Mouse (Mus musculus) hindbrain, embryonic 16.5 days (tissue): ENCODE measurements around the gene Rab4b. TPM values are rescaled to one million over a fixed set of nuclear protein-coding genes. Genes with fewer than 3 reads are reported as not detected.

Source experiments
- ATAC-seq: fragments of 200-750 bp; cut with Nextera tagmentation; 2 replicates; pipeline ENCODE4 v1.8.0; 2017; ENCODE audit warnings: moderate TSS enrichment, moderate library complexity
- H3K27ac ChIP-seq: fragments of 300-500 bp; sonication (generic); 2 replicates; pipeline ENCODE4 v1.5.1; 2014; ENCODE audit warnings: low read depth, mild to moderate bottlenecking, control low read depth, low read length, moderate library complexity
- H3K27me3 ChIP-seq: fragments of 300-500 bp; sonication (generic); replicated peaks from 2 replicates; pipeline ENCODE4 v1.6.1; 2014; ENCODE audit warnings: low read length; ENCODE audit not compliant: control insufficient read depth, insufficient read depth
- H3K36me3 ChIP-seq: fragments of 300-500 bp; sonication (generic); 2 replicates; pipeline ENCODE4 v1.6.1; 2014; ENCODE audit warnings: mild to moderate bottlenecking, low read length, moderate library complexity, mixed read lengths; ENCODE audit not compliant: control insufficient read depth, insufficient read depth
- H3K4me1 ChIP-seq: fragments of 300-500 bp; sonication (generic); 2 replicates; pipeline ENCODE4 v1.6.1; 2014; ENCODE audit warnings: low read depth, low read length; ENCODE audit not compliant: control insufficient read depth, insufficient read depth
- H3K4me2 ChIP-seq: fragments of 300-500 bp; sonication (generic); 2 replicates; pipeline ENCODE4 v1.6.1; 2014; ENCODE audit warnings: mild to moderate bottlenecking, low read length, control low read depth, moderate library complexity
- H3K4me3 ChIP-seq: fragments of 300-500 bp; sonication (generic); 2 replicates; pipeline ENCODE4 v1.5.1; 2014; ENCODE audit warnings: mild to moderate bottlenecking, low read length, control low read depth, moderate library complexity
- H3K9ac ChIP-seq: fragments of 300-500 bp; sonication (generic); 2 replicates; pipeline ENCODE4 v1.6.1; 2014; ENCODE audit warnings: low read depth, mild to moderate bottlenecking, control low read depth, low read length, moderate library complexity
- H3K9me3 ChIP-seq: fragments of 300-500 bp; sonication (generic); 2 replicates; pipeline ENCODE4 v1.6.1; 2014; ENCODE audit warnings: mild to moderate bottlenecking, low read length, moderate library complexity; ENCODE audit not compliant: control insufficient read depth
- WGBS: fragments of 180-500 bp; shearing (Covaris S2); extraction: QIAGEN DNeasy Blood & Tissue Kit; methylation state at CpG from one replicate; pipeline ENCODE4 v1.1.7; 2014; 5-methylcytosine and 5-hydroxymethylcytosine counted together
- polyA plus RNA-seq: library from polyadenylated mRNA; unstranded; fragments of >200 nt; fragmentation: Nextera tagmentation; extraction: Ambion mirVana; gene quantifications from 2 replicates; pipeline ENCODE4 v1.2.1, GENCODE M21; 2015

Gene Rab4b
- polyA plus RNA-seq = 112 and 118 TPM in 2 replicates

DNA sequence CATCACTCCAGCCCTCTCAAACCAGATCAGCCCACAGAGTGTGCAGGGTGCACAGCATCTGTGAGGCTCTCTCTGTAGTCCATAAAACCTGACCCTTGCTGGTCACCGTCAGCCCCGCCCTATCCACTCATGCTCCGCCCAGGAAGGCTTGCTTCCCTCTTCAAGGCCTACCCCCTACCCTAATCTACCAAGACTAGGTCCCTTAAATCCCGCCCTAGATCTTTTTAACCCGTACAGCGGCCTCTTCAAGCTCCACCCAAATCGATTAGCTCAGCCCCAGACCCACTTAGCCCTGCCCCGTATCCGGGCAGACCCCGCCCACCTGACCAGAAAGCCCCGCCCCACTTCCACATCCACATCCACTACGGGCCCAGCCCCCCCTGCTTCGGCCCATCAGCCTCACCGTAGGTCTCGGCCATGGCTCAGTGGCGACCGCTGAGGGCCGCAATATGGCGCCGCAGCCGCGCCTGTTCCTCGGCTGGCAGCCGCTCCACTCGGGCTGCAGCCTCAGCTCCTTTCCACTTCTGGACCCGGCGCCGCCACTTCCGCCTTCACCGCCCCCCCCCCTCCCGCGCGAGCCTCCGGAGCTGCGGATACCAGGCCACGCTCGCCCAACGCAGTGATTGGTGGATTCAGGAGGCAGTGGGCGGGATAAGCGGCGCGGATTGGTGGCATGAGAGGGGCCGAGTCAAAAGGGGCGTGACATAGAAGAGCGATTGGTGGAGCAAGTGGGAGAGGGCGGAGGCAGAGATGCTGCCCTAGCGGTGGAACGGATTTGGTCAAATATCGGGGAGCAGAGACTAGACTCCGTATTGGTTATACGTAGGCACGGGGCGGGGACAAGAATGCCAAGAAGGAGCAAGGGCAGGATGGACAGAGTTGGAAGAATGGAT, at the start of gene Rab4b:
Rab4b (minus strand) TSS at position 573 of the 893 bp plus-strand sequence.
- H3K4me3 ChIP-seq = peak within 1 kb of the TSS; percentile 77
- ATAC-seq = peak; percentile 98
- H3K27ac ChIP-seq = peak within 1 kb of the TSS; percentile 95
- under 1% methylated on average over 46 of the region's 53 CpGs for WGBS
- no peaks in the 10 kb centered on the region for H3K27me3 ChIP-seq
- H3K9me3 ChIP-seq = no peaks in the 10 kb centered on the region
- peaks cover 7% of the 10 kb centered on the region; the same call in 1 of the 2 replicates for H3K36me3 ChIP-seq
- peaks cover 9% of the 10 kb centered on the region for H3K4me1 ChIP-seq
- H3K4me2 ChIP-seq = peak within 1 kb of the TSS; percentile 56
- peak within 1 kb of the TSS; percentile 79 for H3K9ac ChIP-seq

DNA sequence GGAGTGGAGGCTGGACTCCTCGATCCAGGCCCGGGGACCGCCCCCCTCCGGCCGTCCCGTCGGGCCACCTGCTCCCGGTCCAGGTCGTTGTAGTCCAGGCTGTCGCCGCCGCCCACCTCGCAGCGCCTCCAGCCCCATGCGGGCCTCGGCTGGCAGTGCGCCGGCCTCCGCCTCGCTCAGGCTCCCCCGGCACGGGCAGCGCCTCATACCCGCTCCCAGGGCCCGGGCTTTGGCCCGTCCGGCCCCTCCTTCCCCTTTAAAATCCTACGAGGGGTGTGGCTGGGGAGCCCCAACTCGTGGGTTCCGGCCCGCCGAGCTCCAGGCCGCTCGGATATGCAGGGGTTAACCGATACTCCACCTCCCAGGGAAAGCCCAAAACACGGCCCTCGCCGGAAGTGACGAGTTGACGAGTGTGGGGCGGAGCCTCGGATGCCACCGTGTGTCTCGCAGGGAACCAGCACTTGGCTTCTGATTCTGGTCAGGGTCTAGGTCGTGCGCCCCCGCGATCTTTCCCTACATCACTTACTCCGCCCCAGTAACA, 49.7 kb upstream of the Rab4b start, which contains the start of gene Itpkc:
Itpkc (minus strand) TSS at position 381 of the 541 bp plus-strand sequence.
- ATAC-seq = peak; percentile 86
- H3K4me3 ChIP-seq = peak within 1 kb of the TSS; percentile 82
- peaks cover 44% of the 10 kb centered on the region for H3K4me1 ChIP-seq
- H3K27me3 ChIP-seq = no peaks in the 10 kb centered on the region
- H3K9ac ChIP-seq = peak within 1 kb of the TSS; percentile 95
- 0% methylated on average over 47 of the region's 49 CpGs for WGBS
- peak within 1 kb of the TSS; percentile 88 for H3K27ac ChIP-seq
- H3K4me2 ChIP-seq = peak within 1 kb of the TSS; percentile 77
- H3K36me3 ChIP-seq = no peaks in the 10 kb centered on the region
- no peaks in the 10 kb centered on the region for H3K9me3 ChIP-seq

DNA sequence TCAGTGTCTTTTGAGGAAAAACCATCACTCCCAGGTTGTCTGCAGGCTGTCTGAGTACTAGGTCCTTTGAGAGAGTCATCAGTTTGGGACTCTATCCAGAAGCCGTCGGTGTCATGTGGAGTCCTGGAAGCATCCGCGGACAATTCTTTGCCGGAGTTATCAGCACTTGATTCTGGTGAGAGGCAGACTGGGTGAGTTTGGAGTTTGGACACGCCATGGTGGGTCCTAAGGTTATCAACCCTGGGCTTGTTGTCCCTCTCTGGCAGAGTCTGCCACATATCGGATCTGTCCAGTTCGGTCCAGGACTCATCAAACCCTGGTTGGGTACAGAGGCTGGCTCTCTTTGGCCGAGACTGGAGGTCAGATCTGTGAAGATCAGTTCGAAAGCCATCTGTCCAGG, 49.0 kb upstream of the Rab4b start:
- no peak for ATAC-seq
- Histone ChIP-seq H3K9ac (peak overlapping the region; percentile 95), H3K9me3 (no peaks in the 10 kb centered on the region), H3K4me3 (peak overlapping the region; percentile 82), H3K4me2 (peak overlapping the region; percentile 77), H3K4me1 (peaks cover 45% of the 10 kb centered on the region), H3K36me3 (no peaks in the 10 kb centered on the region), H3K27me3 (no peaks in the 10 kb centered on the region), H3K27ac (peak overlapping the region; percentile 88)
- 1% methylated on average over 10 of the region's 10 CpGs for WGBS

DNA sequence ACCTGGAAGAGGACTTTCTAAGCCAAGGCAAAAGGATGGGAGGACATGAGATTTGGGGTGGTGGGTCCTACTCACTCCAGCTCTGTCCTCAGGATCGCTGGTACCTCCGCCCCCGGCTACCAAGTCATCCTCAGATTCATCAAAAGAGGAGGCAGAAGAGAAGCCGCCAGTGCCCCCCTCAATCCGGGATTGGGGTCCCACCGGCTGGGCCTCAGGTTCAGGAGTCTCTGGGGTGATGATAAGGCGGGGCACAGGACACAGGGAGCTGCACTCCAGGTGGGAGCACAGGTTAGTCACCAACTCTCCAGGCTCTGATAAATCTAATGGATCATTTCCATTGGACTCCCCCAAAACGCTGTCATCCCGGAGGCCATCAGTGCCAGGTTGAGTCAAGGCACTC, 48.6 kb upstream of the Rab4b start:
- WGBS = 36% methylated on average over 9 of the region's 9 CpGs
- no peaks in the 10 kb centered on the region for H3K9me3 ChIP-seq
- H3K4me3 ChIP-seq = peak overlapping the region; percentile 82
- H3K9ac ChIP-seq = peak overlapping the region; percentile 95
- H3K27me3 ChIP-seq = no peaks in the 10 kb centered on the region
- H3K27ac ChIP-seq = no peak overlapping the region
- peaks cover 45% of the 10 kb centered on the region for H3K4me1 ChIP-seq
- no peaks in the 10 kb centered on the region for H3K36me3 ChIP-seq
- no peak for ATAC-seq
- H3K4me2 ChIP-seq = peak overlapping the region; percentile 77

DNA sequence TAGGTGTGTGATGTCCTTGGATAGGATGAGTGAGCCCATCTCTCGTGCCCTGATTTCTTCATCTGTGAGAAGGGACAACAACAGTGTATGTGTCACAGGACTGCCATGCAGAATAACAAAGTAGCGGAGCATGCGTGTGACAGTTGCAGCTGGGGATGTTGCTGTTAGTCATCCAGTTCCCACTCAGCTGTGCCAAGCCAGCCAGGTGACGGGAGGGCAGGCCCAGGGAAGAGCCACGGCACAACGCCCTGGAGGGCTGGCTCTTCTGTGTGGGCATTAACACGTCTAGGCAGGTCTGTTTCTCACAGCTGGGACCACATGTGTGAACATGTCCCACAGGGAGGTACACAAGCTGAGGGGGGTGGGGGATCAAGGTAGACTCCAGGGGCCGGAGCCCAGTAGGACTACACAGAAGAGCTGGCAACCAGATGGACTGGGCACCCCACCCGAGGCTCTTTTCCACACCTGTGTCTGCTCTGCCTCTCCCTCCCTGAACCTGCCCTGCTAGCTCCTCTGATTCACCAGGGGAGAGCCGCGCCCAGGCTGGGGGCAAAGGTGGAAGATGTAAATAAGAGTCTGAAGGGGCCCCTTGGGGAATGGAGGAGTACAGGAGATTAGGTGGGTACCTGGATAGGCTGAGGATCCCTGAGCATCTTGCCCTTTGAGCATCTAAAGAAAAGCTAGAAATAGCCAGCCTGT, 46.3 kb upstream of the Rab4b start:
- H3K9ac ChIP-seq = peak overlapping the region; percentile 59
- H3K27me3 ChIP-seq = no peaks in the 10 kb centered on the region
- H3K36me3 ChIP-seq = no peaks in the 10 kb centered on the region
- peak overlapping the region; percentile 23 for H3K4me3 ChIP-seq
- ATAC-seq = no peak
- H3K27ac ChIP-seq = no peak overlapping the region
- peak overlapping the region; percentile 77 for H3K4me2 ChIP-seq
- peaks cover 45% of the 10 kb centered on the region for H3K4me1 ChIP-seq
- 62% methylated on average over 11 of the region's 11 CpGs for WGBS
- H3K9me3 ChIP-seq = no peaks in the 10 kb centered on the region

DNA sequence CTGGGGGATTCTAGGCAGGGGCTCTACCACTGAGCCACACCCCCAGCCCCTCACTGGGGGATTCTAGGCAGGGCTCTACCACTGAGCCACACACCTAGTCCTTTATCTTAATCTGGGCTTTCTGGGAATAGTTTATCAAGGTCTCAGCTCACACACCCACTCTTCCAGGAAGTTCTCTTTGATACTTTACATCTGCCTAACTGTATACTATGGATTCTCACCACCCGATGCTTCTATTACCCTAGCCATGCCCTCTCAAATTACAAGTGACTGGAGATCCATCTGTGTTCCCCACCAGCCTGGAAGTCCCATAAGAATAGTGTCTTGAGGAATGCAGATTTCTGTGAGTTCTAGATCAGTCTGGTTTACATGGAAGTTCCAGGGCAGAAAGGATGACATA, 43.8 kb upstream of the Rab4b start:
- no peak overlapping the region for H3K4me2 ChIP-seq
- H3K9ac ChIP-seq = no peak overlapping the region
- ATAC-seq = no peak
- no peak overlapping the region for H3K27ac ChIP-seq
- peaks cover 41% of the 10 kb centered on the region for H3K4me1 ChIP-seq
- H3K9me3 ChIP-seq = no peaks in the 10 kb centered on the region
- H3K4me3 ChIP-seq = no peak overlapping the region
- 91% methylated on average over 1 of the region's 1 CpGs for WGBS
- H3K27me3 ChIP-seq = no peaks in the 10 kb centered on the region
- H3K36me3 ChIP-seq = peaks cover 4% of the 10 kb centered on the region; the same call in 1 of the 2 replicates

DNA sequence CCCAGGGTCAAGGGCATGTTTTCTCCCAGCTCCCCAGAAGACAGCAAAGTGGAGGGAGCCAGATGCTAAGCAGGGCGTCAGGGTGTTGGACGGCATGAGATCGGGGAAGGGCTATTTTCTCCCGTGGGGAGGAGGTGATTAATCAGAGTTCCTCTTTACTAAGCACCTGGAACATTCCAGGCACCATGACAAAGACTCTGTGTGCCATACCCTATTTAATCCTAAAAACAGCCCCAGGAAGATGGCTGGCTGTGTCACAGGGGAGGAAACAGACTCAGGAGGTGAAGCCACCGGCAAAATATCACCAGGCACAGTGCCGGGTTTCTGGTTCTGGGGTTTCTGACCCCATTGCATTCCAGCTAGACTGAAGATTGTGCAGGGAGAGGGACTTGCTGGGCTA, 43.2 kb upstream of the Rab4b start:
- no peak overlapping the region for H3K4me2 ChIP-seq
- no peak for ATAC-seq
- H3K4me1 ChIP-seq = peaks cover 37% of the 10 kb centered on the region
- peaks cover 4% of the 10 kb centered on the region; the same call in 1 of the 2 replicates for H3K36me3 ChIP-seq
- no peak overlapping the region for H3K4me3 ChIP-seq
- no peaks in the 10 kb centered on the region for H3K27me3 ChIP-seq
- no peaks in the 10 kb centered on the region for H3K9me3 ChIP-seq
- no peak overlapping the region for H3K27ac ChIP-seq
- WGBS = 85% methylated on average over 6 of the region's 6 CpGs
- H3K9ac ChIP-seq = no peak overlapping the region

DNA sequence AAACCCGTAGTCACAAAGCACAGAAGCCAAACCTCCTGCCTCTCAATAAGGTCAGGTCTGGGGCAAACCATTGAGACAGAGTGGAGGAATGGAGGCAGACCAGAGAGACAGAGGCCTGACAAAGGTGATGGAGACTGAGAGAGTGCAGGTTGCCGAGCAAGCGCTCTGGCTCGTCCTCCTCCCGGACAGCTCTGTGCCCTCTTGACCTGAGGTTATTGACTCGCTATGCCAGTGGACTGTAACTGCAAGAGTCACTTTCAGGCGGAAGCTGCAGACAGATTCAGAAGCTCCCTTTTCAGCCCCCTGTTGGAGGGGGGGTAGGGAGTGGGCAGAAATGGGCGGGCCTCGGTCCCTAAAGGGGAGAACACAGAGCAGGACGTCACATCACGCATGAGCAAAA, 41.2 kb upstream of the Rab4b start:
- H3K9me3 ChIP-seq = no peaks in the 10 kb centered on the region
- ATAC-seq = no peak
- peaks cover 17% of the 10 kb centered on the region for H3K4me1 ChIP-seq
- H3K4me2 ChIP-seq = no peak overlapping the region
- WGBS = 63% methylated on average over 11 of the region's 11 CpGs
- no peak overlapping the region for H3K4me3 ChIP-seq
- peaks cover 9% of the 10 kb centered on the region; the same call in 1 of the 2 replicates for H3K36me3 ChIP-seq
- no peaks in the 10 kb centered on the region for H3K27me3 ChIP-seq
- H3K27ac ChIP-seq = no peak overlapping the region
- H3K9ac ChIP-seq = no peak overlapping the region

DNA sequence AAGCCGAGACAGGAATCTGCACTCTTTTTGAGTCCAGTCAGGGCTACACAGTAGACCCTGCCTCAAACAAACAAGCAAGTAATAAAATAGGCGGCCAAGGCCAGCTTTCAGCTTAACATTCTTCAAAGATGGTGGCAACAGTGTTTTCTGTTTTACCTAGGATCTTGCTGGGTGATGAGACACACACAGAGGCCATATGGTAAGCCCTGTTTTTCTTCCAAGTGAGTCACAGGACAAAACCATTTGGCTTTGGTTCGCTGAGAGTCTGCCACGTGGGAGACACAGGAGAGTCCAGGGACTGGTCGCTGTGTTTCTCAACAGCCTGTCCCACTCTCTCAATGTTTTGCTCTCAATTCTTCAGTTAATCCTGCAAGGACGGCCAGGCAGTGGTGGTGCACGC, 39.9 kb upstream of the Rab4b start:
- Histone ChIP-seq H3K4me1 (0 out of 2 replicates have a peak, but pooled peaks cover 3% of the 10 kb centered on the region), H3K36me3 (peaks cover 17% of the 10 kb centered on the region; the same call in 1 of the 2 replicates)
- 88% methylated on average over 7 of the region's 7 CpGs for WGBS

More for the DNA sequence above, 39.9 kb upstream of the Rab4b start:
- Histone ChIP-seq H3K4me3 (no peak overlapping the region), H3K4me2 (no peak overlapping the region), H3K9ac (no peak overlapping the region), H3K27me3 (no peaks in the 10 kb centered on the region), H3K9me3 (no peaks in the 10 kb centered on the region), H3K27ac (no peak overlapping the region)
- no peak for ATAC-seq
